Mouse (Mus musculus): ENCODE data around the gene Vamp5.

- TF ChIP-seq CTCF (IDR thresholded peaks at IDR 0.05; ENCODE audit: borderline replicate concordance, extremely low read depth, insufficient read depth, insufficient read length) (no peak), POLR2A (IDR thresholded peaks at IDR 0.05; ENCODE audit: borderline replicate concordance, extremely low read depth, insufficient read depth, insufficient read length, poor library complexity, severe bottlenecking) (no peak)
Measured at GRCm38 (mm10) chr6:72415964-72416772, 35.9 kb upstream of the Vamp5 start.

Data from brain, embryonic 14.5 days (tissue).